8 mouse cellular contexts compared by ENCODE assay signal in the genomic region with DNA sequence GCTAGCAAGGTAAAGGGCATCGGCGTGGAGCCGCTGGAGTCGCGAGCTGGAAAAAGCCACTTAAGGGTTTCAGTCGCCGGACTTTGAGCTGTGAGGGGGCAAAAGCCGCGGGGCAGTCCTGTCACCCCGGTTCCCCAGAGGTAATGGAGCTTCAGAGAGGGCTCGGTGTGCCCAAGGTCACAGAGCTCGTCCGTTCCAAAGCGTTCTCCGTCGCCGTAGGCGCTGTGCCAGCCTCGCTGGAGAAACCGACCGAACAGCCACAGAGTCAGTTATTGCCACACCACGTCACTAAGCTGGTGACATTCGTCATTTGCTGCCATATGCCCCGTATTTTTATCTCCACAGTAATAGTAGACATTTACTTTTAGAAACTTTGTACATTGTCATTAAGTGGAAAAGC. TPM values are rescaled to one million over a fixed set of nuclear protein-coding genes. Genes with fewer than 3 reads are reported as not detected.
DNase-seq lines count a peak whose midpoint lies in the region; ATAC-seq and TF ChIP-seq lines count a peak whose summit lies in the region.

No protein-coding gene starts in this region.

- ATAC-seq in heart, embryonic 12.5 days (ENCODE audit: insufficient number of reproducible peaks, low FRiP score), result peak; percentile 75
- ATAC-seq in kidney, embryonic 16.5 days (ENCODE audit: low FRiP score, low TSS enrichment), result peak; percentile 68
- peak; percentile 73 for ATAC-seq in liver, embryonic 15.5 days (ENCODE audit: insufficient read depth)
- ATAC-seq in neural tube, embryonic 12.5 days (ENCODE audit: low FRiP score, low read depth), result peak; percentile 74

- peak overlapping the region; percentile 80 for H3K4me2 ChIP-seq in heart, embryonic 12.5 days
- peak overlapping the region; percentile 70 for H3K4me2 ChIP-seq in kidney, embryonic 16.5 days (replicated peaks; ENCODE audit: low read depth, low read length)
- H3K4me2 ChIP-seq in liver, embryonic 15.5 days, result peak overlapping the region; percentile 81
- H3K4me2 ChIP-seq in neural tube, embryonic 12.5 days (replicated peaks), result peak overlapping the region; percentile 85

- under 1% methylated on average over 24 of the region's 24 CpGs for whole genome bisulfite sequencing in heart, embryonic 12.5 days
- under 1% methylated on average over 24 of the region's 24 CpGs for WGBS in kidney, embryonic 16.5 days
- under 1% methylated on average over 24 of the region's 24 CpGs for WGBS in liver, embryonic 15.5 days (ENCODE audit: insufficient replicate concordance)
- WGBS in neural tube, embryonic 12.5 days, result under 1% methylated on average over 24 of the region's 24 CpGs

- no peak for TF ChIP-seq POLR2A in brain, embryonic 14.5 days (IDR thresholded peaks at IDR 0.05; ENCODE audit: borderline replicate concordance, extremely low read depth, insufficient read depth, insufficient read length, poor library complexity, severe bottlenecking)

- H3K27me3 ChIP-seq in erythroblast, embryonic 14.5 days (ENCODE audit: control insufficient read depth), result no peaks in the 10 kb centered on the region
- no peaks in the 10 kb centered on the region for H3K27me3 ChIP-seq in heart, embryonic 12.5 days (replicated peaks)
- no peaks in the 10 kb centered on the region for H3K27me3 ChIP-seq in kidney, embryonic 16.5 days (ENCODE audit: insufficient read depth, low read length)
- H3K27me3 ChIP-seq in liver, embryonic 15.5 days, result no peaks in the 10 kb centered on the region
- no peaks in the 10 kb centered on the region for H3K27me3 ChIP-seq in neural tube, embryonic 12.5 days (replicated peaks)

- DNase-seq in kidney, adult 11 months, result peak; percentile 77
- no peak for DNase-seq in kidney, adult 18-20 months
- DNase-seq in brain, embryonic 14.5 days (ENCODE audit: low read depth), result peak; percentile 63

- no peak for TF ChIP-seq CTCF in brain, embryonic 14.5 days (IDR thresholded peaks at IDR 0.05; ENCODE audit: borderline replicate concordance, extremely low read depth, insufficient read depth, insufficient read length)

- peaks cover 29% of the 10 kb centered on the region for H3K36me3 ChIP-seq in erythroblast, embryonic 14.5 days (ENCODE audit: control insufficient read depth)
- H3K36me3 ChIP-seq in heart, embryonic 12.5 days, result peaks cover 12% of the 10 kb centered on the region
- peaks cover 5% of the 10 kb centered on the region; the same call in 1 of the 2 replicates for H3K36me3 ChIP-seq in kidney, embryonic 16.5 days (ENCODE audit: insufficient read depth, low read length)
- 0 out of 2 replicates have a peak, but pooled peaks cover 6% of the 10 kb centered on the region for H3K36me3 ChIP-seq in liver, embryonic 15.5 days (replicated peaks)
- H3K36me3 ChIP-seq in neural tube, embryonic 12.5 days, result no peaks in the 10 kb centered on the region

- peaks cover 35% of the 10 kb centered on the region for H3K4me1 ChIP-seq in erythroblast, embryonic 14.5 days (ENCODE audit: control insufficient read depth)
- peaks cover 20% of the 10 kb centered on the region for H3K4me1 ChIP-seq in heart, embryonic 12.5 days (replicated peaks)
- H3K4me1 ChIP-seq in kidney, embryonic 16.5 days (ENCODE audit: insufficient read depth, low read length), result peaks cover 19% of the 10 kb centered on the region
- H3K4me1 ChIP-seq in liver, embryonic 15.5 days (replicated peaks), result peaks cover 50% of the 10 kb centered on the region
- H3K4me1 ChIP-seq in neural tube, embryonic 12.5 days, result peaks cover 12% of the 10 kb centered on the region

- peak overlapping the region; percentile 70 for H3K4me3 ChIP-seq in erythroblast, embryonic 14.5 days (replicated peaks)
- H3K4me3 ChIP-seq in heart, embryonic 12.5 days, result peak overlapping the region; percentile 81
- H3K4me3 ChIP-seq in kidney, embryonic 16.5 days (ENCODE audit: low read length), result peak overlapping the region; percentile 74
- peak overlapping the region; percentile 89 for H3K4me3 ChIP-seq in liver, embryonic 15.5 days (replicated peaks)
- H3K4me3 ChIP-seq in neural tube, embryonic 12.5 days, result peak overlapping the region; percentile 91

- no peaks in the 10 kb centered on the region for H3K9me3 ChIP-seq in erythroblast, embryonic 14.5 days (ENCODE audit: control insufficient read depth, low read length)
- no peaks in the 10 kb centered on the region for H3K9me3 ChIP-seq in heart, embryonic 12.5 days (replicated peaks)
- no peaks in the 10 kb centered on the region for H3K9me3 ChIP-seq in kidney, embryonic 16.5 days (ENCODE audit: low read length)
- no peaks in the 10 kb centered on the region for H3K9me3 ChIP-seq in liver, embryonic 15.5 days (replicated peaks)
- H3K9me3 ChIP-seq in neural tube, embryonic 12.5 days, result no peaks in the 10 kb centered on the region

- peak overlapping the region; percentile 91 for H3K9ac ChIP-seq in heart, embryonic 12.5 days
- peak overlapping the region; percentile 81 for H3K9ac ChIP-seq in kidney, embryonic 16.5 days (replicated peaks; ENCODE audit: low read length)
- peak overlapping the region; percentile 97 for H3K9ac ChIP-seq in liver, embryonic 15.5 days
- peak overlapping the region; percentile 90 for H3K9ac ChIP-seq in neural tube, embryonic 12.5 days

- peak overlapping the region; percentile 94 for H3K27ac ChIP-seq in heart, embryonic 12.5 days (ENCODE audit: poor library complexity, severe bottlenecking)
- peak overlapping the region; percentile 85 for H3K27ac ChIP-seq in kidney, embryonic 16.5 days (ENCODE audit: low read length)
- peak overlapping the region; percentile 95 for H3K27ac ChIP-seq in liver, embryonic 15.5 days (replicated peaks)
- H3K27ac ChIP-seq in neural tube, embryonic 12.5 days, result peak overlapping the region; percentile 86

RNA-seq across cellular contexts. Expression of gene Ciapin1, which starts 0.4 kb away (rescaled TPM):
- polyA plus RNA-seq in brain, embryonic 14.5 days (2012; rRNA removed), result 81.3 and 82.0 TPM in 2 replicates
- 37.6 and 98.2 TPM in 2 replicates for polyA plus RNA-seq in erythroblast, embryonic 14.5 days (2012)
- polyA plus RNA-seq in heart, embryonic 12.5 days (2016; fragmentation: Nextera tagmentation; extraction: Ambion mirVana), result 102 and 109 TPM in 2 replicates
- polyA plus RNA-seq in kidney, embryonic 16.5 days (2015; fragmentation: Nextera tagmentation; extraction: Ambion mirVana), result 125 and 131 TPM in 2 replicates
- 46.6 and 48.2 TPM in 2 replicates for polyA plus RNA-seq in liver, embryonic 15.5 days (2015; fragmentation: Nextera tagmentation; extraction: Ambion mirVana)
- polyA plus RNA-seq in neural tube, embryonic 12.5 days (2016; fragmentation: Nextera tagmentation; extraction: Ambion mirVana), result 190 and 193 TPM in 2 replicates

RNA-seq across cellular contexts. Expression of gene Coq9, which starts 0.5 kb away (rescaled TPM):
- polyA plus RNA-seq in brain, embryonic 14.5 days (2012; rRNA removed), result 60.1 and 62.3 TPM in 2 replicates
- 6.4 and 9.5 TPM in 2 replicates for polyA plus RNA-seq in erythroblast, embryonic 14.5 days (2012)
- polyA plus RNA-seq in heart, embryonic 12.5 days (2016; fragmentation: Nextera tagmentation; extraction: Ambion mirVana), result 118 and 121 TPM in 2 replicates
- polyA plus RNA-seq in kidney, embryonic 16.5 days (2015; fragmentation: Nextera tagmentation; extraction: Ambion mirVana), result 100 and 110 TPM in 2 replicates
- polyA plus RNA-seq in liver, embryonic 15.5 days (2015; fragmentation: Nextera tagmentation; extraction: Ambion mirVana), result 50.8 and 55.0 TPM in 2 replicates
- polyA plus RNA-seq in neural tube, embryonic 12.5 days (2016; fragmentation: Nextera tagmentation; extraction: Ambion mirVana), result 52.3 and 57.6 TPM in 2 replicates

RNA-seq across cellular contexts. Expression of gene Polr2c, which starts 18.6 kb away (rescaled TPM):
- 98.3 and 144 TPM in 2 replicates for polyA plus RNA-seq in brain, embryonic 14.5 days (2012; rRNA removed)
- 3.5 and 4.1 TPM in 2 replicates for polyA plus RNA-seq in erythroblast, embryonic 14.5 days (2012)
- 122 and 126 TPM in 2 replicates for polyA plus RNA-seq in heart, embryonic 12.5 days (2016; fragmentation: Nextera tagmentation; extraction: Ambion mirVana)
- polyA plus RNA-seq in kidney, embryonic 16.5 days (2015; fragmentation: Nextera tagmentation; extraction: Ambion mirVana), result 157 and 179 TPM in 2 replicates
- 70.5 and 74.1 TPM in 2 replicates for polyA plus RNA-seq in liver, embryonic 15.5 days (2015; fragmentation: Nextera tagmentation; extraction: Ambion mirVana)
- 130 and 143 TPM in 2 replicates for polyA plus RNA-seq in neural tube, embryonic 12.5 days (2016; fragmentation: Nextera tagmentation; extraction: Ambion mirVana)

RNA-seq across cellular contexts. Expression of gene Ccl17, which starts 28.3 kb away (rescaled TPM):
- polyA plus RNA-seq in brain, embryonic 14.5 days (2012; rRNA removed), result 0.18 TPM in 1 of 2 replicates, not detected in the other
- polyA plus RNA-seq in erythroblast, embryonic 14.5 days (2012), result not detected in 2 replicates
- polyA plus RNA-seq in heart, embryonic 12.5 days (2016; fragmentation: Nextera tagmentation; extraction: Ambion mirVana), result 0.75 TPM in 1 of 2 replicates, not detected in the other
- 0.57 TPM in 1 of 2 replicates, not detected in the other for polyA plus RNA-seq in kidney, embryonic 16.5 days (2015; fragmentation: Nextera tagmentation; extraction: Ambion mirVana)
- not detected in 2 replicates for polyA plus RNA-seq in liver, embryonic 15.5 days (2015; fragmentation: Nextera tagmentation; extraction: Ambion mirVana)
- not detected in 2 replicates for polyA plus RNA-seq in neural tube, embryonic 12.5 days (2016; fragmentation: Nextera tagmentation; extraction: Ambion mirVana)

RNA-seq across cellular contexts. Expression of gene Dok4, which starts 37.5 kb away (rescaled TPM):
- polyA plus RNA-seq in brain, embryonic 14.5 days (2012; rRNA removed), result 82.4 and 85.0 TPM in 2 replicates
- 11.8 and 12.5 TPM in 2 replicates for polyA plus RNA-seq in erythroblast, embryonic 14.5 days (2012)
- polyA plus RNA-seq in heart, embryonic 12.5 days (2016; fragmentation: Nextera tagmentation; extraction: Ambion mirVana), result 53.3 and 54.2 TPM in 2 replicates
- polyA plus RNA-seq in kidney, embryonic 16.5 days (2015; fragmentation: Nextera tagmentation; extraction: Ambion mirVana), result 34.8 and 39.3 TPM in 2 replicates
- 11.0 and 12.9 TPM in 2 replicates for polyA plus RNA-seq in liver, embryonic 15.5 days (2015; fragmentation: Nextera tagmentation; extraction: Ambion mirVana)
- polyA plus RNA-seq in neural tube, embryonic 12.5 days (2016; fragmentation: Nextera tagmentation; extraction: Ambion mirVana), result 32.7 and 41.8 TPM in 2 replicates

Comparison
In these comparisons a context has a peak if more than half of its experiments do, and no peak if none do; other contexts are left out.
1. RNA of gene Polr2c, which starts 18.6 kb away (polyA plus RNA-seq): 157 to 179 TPM in kidney, embryonic 16.5 days, 130 to 143 TPM in neural tube, embryonic 12.5 days, 122 to 126 TPM in heart, embryonic 12.5 days, 98.3 to 144 TPM in brain, embryonic 14.5 days and 70.5 to 74.1 TPM in liver, embryonic 15.5 days; 3.5 to 4.1 TPM in erythroblast, embryonic 14.5 days; every median in the first group is over 10 times any median in the second.
2. Peak in every context shown above with its lines, with median percentiles within 50 percentile points of each other: H3K4me3 ChIP-seq, ATAC-seq, H3K27ac ChIP-seq, H3K4me2 ChIP-seq and H3K9ac ChIP-seq.